Mouse (Mus musculus) left cerebral cortex, adult 18-20 months (tissue): ENCODE measurements around the gene Aasdhppt. TPM values are rescaled to one million over a fixed set of nuclear protein-coding genes. Genes with fewer than 3 reads are reported as not detected.

Source experiments
- DNase-seq, 2 experiments: peaks; one replicate each; pipeline ENCODE4 v3.0.0; 2021 to 2022; ENCODE audit warnings: low spot score in 2 of 2, mixed read lengths in 1 of 2
- long read RNA-seq, 2 experiments: library from polyadenylated mRNA; stranded (forward); transcript quantifications; one replicate each; pipeline ENCODE4 v2.0.0; 2021
- microRNA-seq, 2 experiments: library from miRNA; unstranded; fragments of <30 nt; microRNA quantifications; one replicate each; pipeline ENCODE4 v1.2.0; 2021
- total RNA-seq, 2 experiments: library from RNA; stranded (reverse); gene quantifications; 2 replicates each; pipeline ENCODE4 v1.2.3; 2021

Gene Aasdhppt
- 10 to 100 TPM; 25.2 to 28.8 TPM for total RNA-seq
- long read RNA-seq, experiment 1, transcript Aasdhppt-201 (6 exons, 2,843 nt): major isoform, 36 of 49 reads
- long read RNA-seq, experiment 1, partial matches to known transcripts: 10 of 49 reads
- long read RNA-seq, experiment 1, other reads (novel, unspliced or antisense): 2 of 49 reads
- long read RNA-seq, experiment 2, transcript Aasdhppt-201 (6 exons, 2,843 nt): major isoform, 33 of 43 reads
- long read RNA-seq, experiment 2, partial matches to known transcripts: 2 of 43 reads
- long read RNA-seq, experiment 2, other reads (novel, unspliced or antisense): 3 of 43 reads

GRCm38 (mm10) chr9:4309351-4310085 is at the start of gene Aasdhppt, which contains the start of gene Kbtbd3:
Gene Aasdhppt (minus strand): TSS chr9:4309471.
Gene Kbtbd3 (plus strand): TSS chr9:4309833.
- peak; percentile 99 to 100 for DNase-seq

GRCm38 (mm10) chr9:4353163-4353562 is 43.9 kb upstream of the Aasdhppt start:
- DNase-seq: no peak

GRCm38 (mm10) chr9:4318939-4319721 is 9.9 kb upstream of the Aasdhppt start:
- DNase-seq: no peak

GRCm38 (mm10) chr9:4315746-4316145 is 6.5 kb upstream of the Aasdhppt start:
- no peak for DNase-seq

- no peak for DNase-seq
These were observed 4.7 kb upstream of the Aasdhppt start for GRCm38 (mm10) chr9:4313946-4314345.

- no peak for DNase-seq
These were observed 1.9 kb upstream of the Aasdhppt start for GRCm38 (mm10) chr9:4311162-4311561.

- no peak for DNase-seq
These were observed 1.4 kb upstream of the Aasdhppt start for GRCm38 (mm10) chr9:4310706-4311105.

- no peak for DNase-seq
These were observed 482 bp downstream of the Aasdhppt start for GRCm38 (mm10) chr9:4308628-4309350.

- no peak for DNase-seq
These were observed 4.4 kb downstream of the Aasdhppt start for GRCm38 (mm10) chr9:4304867-4305266.

GRCm38 (mm10) chr9:4300466-4300865 is 8.8 kb downstream of the Aasdhppt start:
- DNase-seq: no peak

GRCm38 (mm10) chr9:4283850-4284249 is 25.4 kb downstream of the Aasdhppt start:
- no peak for DNase-seq

GRCm38 (mm10) chr9:4266881-4267280 is 42.4 kb downstream of the Aasdhppt start:
- DNase-seq: no peak

GRCm38 (mm10) chr9:4260746-4261090 is 48.6 kb downstream of the Aasdhppt start:
- no peak for DNase-seq

GRCm38 (mm10) chr9:4259841-4260745 is 49.2 kb downstream of the Aasdhppt start:
- DNase-seq: peak; percentile 53 to 65

- no peak for DNase-seq
These were observed 50.2 kb downstream of the Aasdhppt start for GRCm38 (mm10) chr9:4259074-4259473.

Small RNA genes lying within 50 kb of the gene (microRNA-seq; reads per million reads assigned to microRNA genes)
- 0 reads per million in 2 experiments for gene Gm22195

Other genes starting within 250 kb of the Aasdhppt start
- 10 to 100 TPM; 10.8 to 11.6 TPM for gene Kbtbd3, start 362 bp upstream of the Aasdhppt start, total RNA-seq
- gene Msantd4, start 67.1 kb upstream of the Aasdhppt start, total RNA-seq: 10 to 100 TPM; 58.8 to 62.2 TPM